Mouse (Mus musculus): ENCODE results near the gene Rbl2. TPM values are rescaled to one million over a fixed set of nuclear protein-coding genes. Genes with fewer than 3 reads are reported as not detected.
A peak's percentile ranks its signal among the peaks of the same experiment; 100 is the strongest.

The Rbl2 gene
- polyA plus RNA-seq, 1 experiment from 2014 or later: 14.4 TPM

GRCm38 (mm10) chr8:91065179-91065578, 4.7 kb upstream of the Rbl2 start:
- Histone ChIP-seq H3K4me1 (peaks cover 24% of the 10 kb centered on the region), H3K27me3 (replicated peaks) (no peaks in the 10 kb centered on the region), H3K9ac (no peak overlapping the region), H3K27ac (replicated peaks) (no peak overlapping the region), H3K9me3 (no peaks in the 10 kb centered on the region), H3K36me3 (no peaks in the 10 kb centered on the region), H3K4me3 (no peak overlapping the region), H3K4me2 (no peak overlapping the region)
- ATAC-seq (ENCODE audit: extremely low read depth, insufficient number of reproducible peaks, low FRiP score, low TSS enrichment): no peak
- WGBS: 52% methylated on average over 4 of the region's 4 CpGs

- Histone ChIP-seq H3K4me3 (peak overlapping the region; percentile 83), H3K9me3 (no peaks in the 10 kb centered on the region), H3K4me2 (peak overlapping the region; percentile 85), H3K27me3 (replicated peaks) (no peaks in the 10 kb centered on the region), H3K36me3 (0 out of 2 replicates have a peak, but pooled peaks cover 7% of the 10 kb centered on the region), H3K27ac (replicated peaks) (0 out of 2 replicates have a peak overlapping the region, but pooled peaks have one; percentile 28), H3K4me1 (peaks cover 28% of the 10 kb centered on the region), H3K9ac (peak overlapping the region; percentile 87)
- WGBS: 10% methylated on average over 10 of the region's 10 CpGs
- ATAC-seq (ENCODE audit: extremely low read depth, insufficient number of reproducible peaks, low FRiP score, low TSS enrichment): no peak
These were observed 450 bp upstream of the Rbl2 start for GRCm38 (mm10) chr8:91069407-91069806.

GRCm38 (mm10) chr8:91070275-91070859, 510 bp downstream of the Rbl2 start:
- no peaks in the 10 kb centered on the region for H3K27me3 ChIP-seq (replicated peaks)
- WGBS: under 1% methylated on average over 34 of the region's 34 CpGs
- no peaks in the 10 kb centered on the region for H3K9me3 ChIP-seq
- H3K36me3 ChIP-seq: peaks cover 12% of the 10 kb centered on the region; the same call in 1 of the 2 replicates
- peak overlapping the region; percentile 85 for H3K4me2 ChIP-seq
- H3K4me1 ChIP-seq: peaks cover 28% of the 10 kb centered on the region
- ATAC-seq (ENCODE audit: extremely low read depth, insufficient number of reproducible peaks, low FRiP score, low TSS enrichment): peak; percentile 60
- peak overlapping the region; percentile 87 for H3K9ac ChIP-seq
- peak overlapping the region; percentile 82 for H3K27ac ChIP-seq (replicated peaks)
- H3K4me3 ChIP-seq: peak overlapping the region; percentile 83

GRCm38 (mm10) chr8:91077077-91077867, 7.4 kb downstream of the Rbl2 start:
- Histone ChIP-seq H3K9me3 (no peaks in the 10 kb centered on the region), H3K4me3 (no peak overlapping the region), H3K9ac (no peak overlapping the region), H3K4me1 (no peaks in the 10 kb centered on the region), H3K27me3 (replicated peaks) (no peaks in the 10 kb centered on the region), H3K4me2 (no peak overlapping the region), H3K36me3 (peaks cover 53% of the 10 kb centered on the region), H3K27ac (replicated peaks) (no peak overlapping the region)
- ATAC-seq (ENCODE audit: extremely low read depth, insufficient number of reproducible peaks, low FRiP score, low TSS enrichment): no peak
- WGBS: 86% methylated on average over 12 of the region's 12 CpGs

GRCm38 (mm10) chr8:91079678-91080077, 9.8 kb downstream of the Rbl2 start:
- H3K27me3 ChIP-seq (replicated peaks): no peaks in the 10 kb centered on the region
- no peak overlapping the region for H3K4me2 ChIP-seq
- H3K4me1 ChIP-seq: no peaks in the 10 kb centered on the region
- WGBS: 88% methylated on average over 2 of the region's 2 CpGs
- no peaks in the 10 kb centered on the region for H3K9me3 ChIP-seq
- ATAC-seq (ENCODE audit: extremely low read depth, insufficient number of reproducible peaks, low FRiP score, low TSS enrichment): no peak
- H3K9ac ChIP-seq: no peak overlapping the region
- H3K4me3 ChIP-seq: no peak overlapping the region
- H3K36me3 ChIP-seq: peaks cover 62% of the 10 kb centered on the region
- no peak overlapping the region for H3K27ac ChIP-seq (replicated peaks)

- H3K4me2 ChIP-seq: no peak overlapping the region
- peaks cover 75% of the 10 kb centered on the region for H3K36me3 ChIP-seq
- no peaks in the 10 kb centered on the region for H3K9me3 ChIP-seq
- H3K27me3 ChIP-seq (replicated peaks): no peaks in the 10 kb centered on the region
- no peak overlapping the region for H3K27ac ChIP-seq (replicated peaks)
- WGBS: 73% methylated on average over 7 of the region's 7 CpGs
- H3K4me3 ChIP-seq: no peak overlapping the region
- no peak for ATAC-seq (ENCODE audit: extremely low read depth, insufficient number of reproducible peaks, low FRiP score, low TSS enrichment)
- no peaks in the 10 kb centered on the region for H3K4me1 ChIP-seq
- no peak overlapping the region for H3K9ac ChIP-seq
These were observed 12.1 kb downstream of the Rbl2 start for GRCm38 (mm10) chr8:91081911-91082310.

- H3K4me2 ChIP-seq: no peak overlapping the region
- H3K4me3 ChIP-seq: no peak overlapping the region
- 88% methylated on average over 12 of the region's 12 CpGs for WGBS
- no peak overlapping the region for H3K27ac ChIP-seq (replicated peaks)
- peaks cover 74% of the 10 kb centered on the region for H3K36me3 ChIP-seq
- no peaks in the 10 kb centered on the region for H3K4me1 ChIP-seq
- no peak overlapping the region for H3K9ac ChIP-seq
- no peak for ATAC-seq (ENCODE audit: extremely low read depth, insufficient number of reproducible peaks, low FRiP score, low TSS enrichment)
- H3K27me3 ChIP-seq (replicated peaks): no peaks in the 10 kb centered on the region
- H3K9me3 ChIP-seq: no peaks in the 10 kb centered on the region
These were observed 12.6 kb downstream of the Rbl2 start for GRCm38 (mm10) chr8:91082428-91082827.

GRCm38 (mm10) chr8:91088452-91088851, 18.6 kb downstream of the Rbl2 start:
- no peaks in the 10 kb centered on the region for H3K27me3 ChIP-seq (replicated peaks)
- H3K36me3 ChIP-seq: peaks cover 89% of the 10 kb centered on the region
- no peak overlapping the region for H3K4me2 ChIP-seq
- no peak overlapping the region for H3K27ac ChIP-seq (replicated peaks)
- no peaks in the 10 kb centered on the region for H3K4me1 ChIP-seq
- no peak overlapping the region for H3K9ac ChIP-seq
- ATAC-seq (ENCODE audit: extremely low read depth, insufficient number of reproducible peaks, low FRiP score, low TSS enrichment): no peak
- H3K9me3 ChIP-seq: no peaks in the 10 kb centered on the region
- WGBS: 86% methylated on average over 7 of the region's 7 CpGs
- no peak overlapping the region for H3K4me3 ChIP-seq

GRCm38 (mm10) chr8:91089601-91090000, 19.7 kb downstream of the Rbl2 start:
- Histone ChIP-seq H3K4me3 (no peak overlapping the region), H3K27me3 (replicated peaks) (no peaks in the 10 kb centered on the region), H3K36me3 (peaks cover 85% of the 10 kb centered on the region), H3K9me3 (no peaks in the 10 kb centered on the region), H3K27ac (replicated peaks) (no peak overlapping the region), H3K4me1 (no peaks in the 10 kb centered on the region), H3K4me2 (no peak overlapping the region), H3K9ac (no peak overlapping the region)
- no peak for ATAC-seq (ENCODE audit: extremely low read depth, insufficient number of reproducible peaks, low FRiP score, low TSS enrichment)
- WGBS: 89% methylated on average over 2 of the region's 2 CpGs

GRCm38 (mm10) chr8:91094135-91094534, 24.3 kb downstream of the Rbl2 start:
- Histone ChIP-seq H3K9me3 (no peaks in the 10 kb centered on the region), H3K27ac (replicated peaks) (no peak overlapping the region), H3K4me2 (no peak overlapping the region), H3K4me3 (no peak overlapping the region), H3K27me3 (replicated peaks) (no peaks in the 10 kb centered on the region), H3K36me3 (peaks cover 79% of the 10 kb centered on the region), H3K9ac (no peak overlapping the region), H3K4me1 (0 out of 2 replicates have a peak, but pooled peaks cover 3% of the 10 kb centered on the region)
- no peak for ATAC-seq (ENCODE audit: extremely low read depth, insufficient number of reproducible peaks, low FRiP score, low TSS enrichment)
- WGBS: 83% methylated on average over 5 of the region's 5 CpGs

GRCm38 (mm10) chr8:91098106-91098505, 28.2 kb downstream of the Rbl2 start:
- peaks cover 71% of the 10 kb centered on the region for H3K36me3 ChIP-seq
- H3K27ac ChIP-seq (replicated peaks): no peak overlapping the region
- no peaks in the 10 kb centered on the region for H3K9me3 ChIP-seq
- no peak overlapping the region for H3K4me2 ChIP-seq
- ATAC-seq (ENCODE audit: extremely low read depth, insufficient number of reproducible peaks, low FRiP score, low TSS enrichment): no peak
- 0 out of 2 replicates have a peak, but pooled peaks cover 3% of the 10 kb centered on the region for H3K4me1 ChIP-seq
- WGBS: 54% methylated on average over 6 of the region's 6 CpGs
- no peaks in the 10 kb centered on the region for H3K27me3 ChIP-seq (replicated peaks)
- H3K4me3 ChIP-seq: no peak overlapping the region
- H3K9ac ChIP-seq: no peak overlapping the region

Measured in heart, embryonic 13.5 days (tissue).